Mouse (Mus musculus) B cell, adult 2 months (primary cell): ENCODE measurements around the gene Emc8.

ENCODE experiments used
- DNase-seq, 2 experiments: peaks; one replicate each; pipeline ENCODE4 v3.0.0; 2022

The Emc8 gene

GRCm38 (mm10) chr8:120668374-120668905 is at the start of gene Emc8:
Emc8 (minus strand) TSS chr8:120668573.
- no peak for DNase-seq

GRCm38 (mm10) chr8:120715996-120716680 is 47.8 kb upstream of the Emc8 start:
- DNase-seq: no peak

GRCm38 (mm10) chr8:120715200-120715599 is 46.8 kb upstream of the Emc8 start:
- DNase-seq: peak; percentile 36 to 43

- DNase-seq: no peak
Measured at GRCm38 (mm10) chr8:120709176-120709575, 40.8 kb upstream of the Emc8 start.

- no peak for DNase-seq
Measured at GRCm38 (mm10) chr8:120706193-120706592, 37.8 kb upstream of the Emc8 start.

GRCm38 (mm10) chr8:120705163-120705562 is 36.8 kb upstream of the Emc8 start:
- no peak for DNase-seq

GRCm38 (mm10) chr8:120704203-120704602 is 35.8 kb upstream of the Emc8 start:
- DNase-seq: no peak

- peak; percentile 91 to 93 for DNase-seq
Measured at GRCm38 (mm10) chr8:120701758-120702465, 33.5 kb upstream of the Emc8 start.

- DNase-seq: no peak
Measured at GRCm38 (mm10) chr8:120700053-120700452, 31.7 kb upstream of the Emc8 start.

- DNase-seq: no peak
Measured at GRCm38 (mm10) chr8:120699565-120699964, 31.2 kb upstream of the Emc8 start.

GRCm38 (mm10) chr8:120699079-120699478 is 30.7 kb upstream of the Emc8 start:
- no peak for DNase-seq

- no peak for DNase-seq
Measured at GRCm38 (mm10) chr8:120698426-120698825, 30.1 kb upstream of the Emc8 start.

- peak; percentile 75 to 76 for DNase-seq
Measured at GRCm38 (mm10) chr8:120697979-120698272, 29.6 kb upstream of the Emc8 start.

- DNase-seq: peak in 1 of 2 experiments; percentile 41
Measured at GRCm38 (mm10) chr8:120697154-120697978, 29.0 kb upstream of the Emc8 start.

- DNase-seq: no peak
Measured at GRCm38 (mm10) chr8:120696401-120697153, 28.2 kb upstream of the Emc8 start.

GRCm38 (mm10) chr8:120693861-120694493 is 25.6 kb upstream of the Emc8 start:
- DNase-seq: peak; percentile 51 to 57

GRCm38 (mm10) chr8:120692934-120693333 is 24.6 kb upstream of the Emc8 start:
- no peak for DNase-seq

GRCm38 (mm10) chr8:120688511-120688910 is 20.1 kb upstream of the Emc8 start:
- DNase-seq: no peak

GRCm38 (mm10) chr8:120687786-120688185 is 19.4 kb upstream of the Emc8 start:
- no peak for DNase-seq

- no peak for DNase-seq
Measured at GRCm38 (mm10) chr8:120686576-120686975, 18.2 kb upstream of the Emc8 start.

GRCm38 (mm10) chr8:120686051-120686450 is 17.7 kb upstream of the Emc8 start:
- peak in 1 of 2 experiments; percentile 34 for DNase-seq

- no peak for DNase-seq
Measured at GRCm38 (mm10) chr8:120685591-120685990, 17.2 kb upstream of the Emc8 start.
